Mouse (Mus musculus) neural tube, embryonic 15.5 days (tissue): ENCODE measurements around the gene Plxnd1. TPM values are rescaled to one million over a fixed set of nuclear protein-coding genes. Genes with fewer than 3 reads are reported as not detected.

Source experiments
- ATAC-seq: fragments of 200-750 bp; cut with Nextera tagmentation; 2 replicates; pipeline ENCODE4 v1.8.0; 2017; ENCODE audit warnings: mild to moderate bottlenecking, moderate TSS enrichment, moderate library complexity; ENCODE audit not compliant: low FRiP score
- H3K27ac ChIP-seq: fragments of 300-500 bp; sonication (generic); replicated peaks from 2 replicates; pipeline ENCODE4 v1.5.1; 2015; ENCODE audit warnings: mild to moderate bottlenecking, inconsistent platforms
- H3K27me3 ChIP-seq: fragments of 300-500 bp; sonication (generic); replicated peaks from 2 replicates; pipeline ENCODE4 v1.6.1; 2015; ENCODE audit warnings: inconsistent platforms
- H3K36me3 ChIP-seq: fragments of 300-500 bp; sonication (generic); 2 replicates; pipeline ENCODE4 v1.6.1; 2015; ENCODE audit warnings: inconsistent platforms
- H3K4me1 ChIP-seq: fragments of 300-500 bp; sonication (generic); 2 replicates; pipeline ENCODE4 v1.6.1; 2015; ENCODE audit warnings: inconsistent platforms
- H3K4me2 ChIP-seq: fragments of 300-500 bp; sonication (generic); 2 replicates; pipeline ENCODE4 v1.6.1; 2015; ENCODE audit warnings: inconsistent platforms, mild to moderate bottlenecking, moderate library complexity
- H3K4me3 ChIP-seq: fragments of 300-500 bp; sonication (generic); replicated peaks from 2 replicates; pipeline ENCODE4 v1.5.1; 2015; ENCODE audit warnings: mild to moderate bottlenecking, inconsistent platforms
- H3K9ac ChIP-seq: fragments of 300-500 bp; sonication (generic); replicated peaks from 2 replicates; pipeline ENCODE4 v1.6.1; 2015; ENCODE audit warnings: mild to moderate bottlenecking, inconsistent platforms
- H3K9me3 ChIP-seq: fragments of 300-500 bp; sonication (generic); replicated peaks from 2 replicates; pipeline ENCODE4 v1.6.1; 2016; ENCODE audit warnings: inconsistent platforms
- WGBS: fragments of 180-500 bp; shearing (Covaris S2); methylation state at CpG from one replicate; pipeline ENCODE4 v1.1.7; 2015; ENCODE audit warnings: mixed read lengths; 5-methylcytosine and 5-hydroxymethylcytosine counted together
- polyA plus RNA-seq: library from polyadenylated mRNA; unstranded; fragments of >200 nt; fragmentation: Nextera tagmentation; extraction: Ambion mirVana; gene quantifications from 2 replicates; pipeline ENCODE4 v1.2.1, GENCODE M21; 2015

Gene Plxnd1
- polyA plus RNA-seq, 1 experiment from 2014 or later = 8.8 TPM

- Histone ChIP-seq H3K27me3 (no peaks in the 10 kb centered on the region; the same call in 1 of the 2 replicates), H3K4me1 (peaks cover 26% of the 10 kb centered on the region), H3K36me3 (no peaks in the 10 kb centered on the region), H3K27ac (no peak overlapping the region), H3K9ac (no peak overlapping the region), H3K9me3 (no peaks in the 10 kb centered on the region), H3K4me3 (no peak overlapping the region), H3K4me2 (no peak overlapping the region)
- no peak for ATAC-seq
- 86% methylated on average over 8 of the region's 8 CpGs for WGBS
These were observed 19.2 kb downstream of the Plxnd1 start for GRCm38 (mm10) chr6:115975606-115976005.

- WGBS = 58% methylated on average over 16 of the region's 16 CpGs
- Histone ChIP-seq H3K27ac (no peak overlapping the region), H3K36me3 (no peaks in the 10 kb centered on the region), H3K4me2 (no peak overlapping the region), H3K4me1 (peaks cover 26% of the 10 kb centered on the region), H3K4me3 (no peak overlapping the region), H3K9ac (no peak overlapping the region), H3K9me3 (no peaks in the 10 kb centered on the region), H3K27me3 (no peaks in the 10 kb centered on the region)
- ATAC-seq = no peak
These were observed 20.7 kb downstream of the Plxnd1 start for GRCm38 (mm10) chr6:115973881-115974662.

GRCm38 (mm10) chr6:115973139-115973875 lies 21.5 kb downstream of the Plxnd1 start:
- H3K27ac ChIP-seq = no peak overlapping the region
- ATAC-seq = no peak
- no peak overlapping the region for H3K9ac ChIP-seq
- 90% methylated on average over 15 of the region's 15 CpGs for WGBS
- no peak overlapping the region for H3K4me3 ChIP-seq
- H3K27me3 ChIP-seq = no peaks in the 10 kb centered on the region
- no peak overlapping the region for H3K4me2 ChIP-seq
- H3K9me3 ChIP-seq = no peaks in the 10 kb centered on the region
- no peaks in the 10 kb centered on the region for H3K36me3 ChIP-seq
- H3K4me1 ChIP-seq = peaks cover 26% of the 10 kb centered on the region

GRCm38 (mm10) chr6:115972083-115972764 lies 22.6 kb downstream of the Plxnd1 start:
- H3K9me3 ChIP-seq = no peaks in the 10 kb centered on the region
- no peak for ATAC-seq
- no peak overlapping the region for H3K4me3 ChIP-seq
- 74% methylated on average over 7 of the region's 7 CpGs for WGBS
- H3K36me3 ChIP-seq = no peaks in the 10 kb centered on the region
- no peak overlapping the region for H3K27ac ChIP-seq
- no peaks in the 10 kb centered on the region for H3K27me3 ChIP-seq
- H3K9ac ChIP-seq = no peak overlapping the region
- no peak overlapping the region for H3K4me2 ChIP-seq
- peaks cover 28% of the 10 kb centered on the region for H3K4me1 ChIP-seq

DNA sequence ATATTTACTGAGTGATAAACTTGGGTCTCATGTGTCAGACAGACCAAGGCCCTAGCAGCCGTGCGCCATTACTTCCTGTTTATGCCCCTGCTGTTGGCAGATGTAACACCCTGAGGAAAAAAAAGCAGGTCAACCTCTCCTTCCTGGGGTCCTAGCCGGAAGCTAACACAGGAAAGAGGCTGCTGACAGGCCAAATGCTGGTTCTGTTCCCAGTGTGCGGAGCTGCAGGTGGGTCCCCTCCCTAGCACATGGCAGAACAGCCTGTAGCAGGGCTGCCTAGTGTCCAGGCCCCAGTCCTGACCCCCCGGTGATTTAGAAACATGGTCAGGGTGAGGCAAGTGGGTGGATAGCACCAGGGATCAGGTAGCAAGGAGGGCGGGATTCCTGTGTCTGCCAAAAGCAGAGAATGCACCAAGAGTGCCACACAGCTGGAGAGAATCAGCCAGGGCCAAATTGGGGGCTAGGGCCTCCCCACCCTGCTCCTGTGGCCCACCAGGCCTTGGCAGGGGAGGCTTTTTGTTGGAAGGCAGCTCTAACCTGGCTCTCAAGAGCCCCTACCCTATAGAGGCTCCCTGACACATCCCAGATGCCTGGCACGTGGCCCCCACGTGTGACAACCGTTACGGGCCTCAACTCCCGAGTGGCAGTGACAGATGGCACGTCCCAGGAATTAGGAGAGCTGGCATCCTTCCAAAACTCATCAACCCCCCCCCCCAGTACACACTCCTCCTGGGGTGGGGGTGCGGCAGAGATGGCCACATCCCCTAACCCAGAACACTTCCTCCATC lies 23.3 kb downstream of the Plxnd1 start:
- no peaks in the 10 kb centered on the region for H3K27me3 ChIP-seq
- H3K4me2 ChIP-seq = no peak overlapping the region
- peaks cover 28% of the 10 kb centered on the region for H3K4me1 ChIP-seq
- H3K9me3 ChIP-seq = no peaks in the 10 kb centered on the region
- H3K36me3 ChIP-seq = no peaks in the 10 kb centered on the region
- ATAC-seq = no peak
- H3K9ac ChIP-seq = no peak overlapping the region
- H3K27ac ChIP-seq = peak overlapping the region; percentile 19; the same call in 1 of the 2 replicates
- no peak overlapping the region for H3K4me3 ChIP-seq
- 42% methylated on average over 13 of the region's 13 CpGs for WGBS

DNA sequence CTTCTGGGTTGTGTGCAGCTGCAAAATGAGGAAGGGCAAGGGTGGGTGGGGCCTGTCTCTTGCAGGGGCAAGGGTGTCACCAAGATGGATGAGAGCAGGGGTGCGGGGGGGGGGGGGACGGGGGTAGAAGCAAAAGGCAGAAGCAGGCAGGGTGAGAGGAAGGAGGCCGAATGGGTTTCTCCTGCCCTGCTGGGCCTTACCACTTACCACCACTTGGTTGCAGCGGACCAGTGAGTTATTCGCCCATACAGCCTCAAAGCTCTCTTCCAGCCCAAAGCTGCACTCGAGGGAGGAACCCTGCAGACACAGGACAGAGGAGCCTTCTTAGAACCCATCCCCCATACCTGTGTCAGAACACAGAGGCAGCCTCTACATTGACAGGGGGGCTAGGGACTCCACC lies 24.9 kb downstream of the Plxnd1 start:
- ATAC-seq = no peak
- peaks cover 28% of the 10 kb centered on the region for H3K4me1 ChIP-seq
- no peak overlapping the region for H3K4me2 ChIP-seq
- no peak overlapping the region for H3K27ac ChIP-seq
- no peaks in the 10 kb centered on the region for H3K27me3 ChIP-seq
- no peaks in the 10 kb centered on the region for H3K9me3 ChIP-seq
- no peaks in the 10 kb centered on the region for H3K36me3 ChIP-seq
- no peak overlapping the region for H3K4me3 ChIP-seq
- WGBS = 64% methylated on average over 6 of the region's 6 CpGs
- H3K9ac ChIP-seq = no peak overlapping the region

DNA sequence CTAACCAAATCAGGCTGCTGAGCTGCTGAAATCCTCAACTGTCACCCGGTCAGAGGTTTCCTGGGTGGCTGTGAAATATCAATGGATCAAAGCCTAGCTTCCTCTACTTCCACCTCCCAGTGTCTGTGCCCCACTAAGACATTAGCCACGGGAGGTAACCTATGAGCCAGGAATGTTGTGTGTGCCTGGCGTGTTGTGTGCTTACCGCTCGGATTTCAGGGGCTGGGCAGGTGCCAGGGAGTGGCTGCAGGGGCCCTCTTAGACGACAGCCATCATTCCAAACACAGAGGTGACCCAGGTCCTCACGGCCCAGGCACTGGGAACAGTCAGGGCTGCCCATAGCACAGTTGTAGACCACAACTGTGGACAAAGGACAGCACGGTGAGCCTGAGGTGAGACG lies 25.7 kb downstream of the Plxnd1 start:
- H3K4me2 ChIP-seq = no peak overlapping the region
- H3K27ac ChIP-seq = no peak overlapping the region
- no peaks in the 10 kb centered on the region for H3K27me3 ChIP-seq
- no peaks in the 10 kb centered on the region for H3K36me3 ChIP-seq
- H3K9me3 ChIP-seq = no peaks in the 10 kb centered on the region
- peaks cover 25% of the 10 kb centered on the region for H3K4me1 ChIP-seq
- H3K4me3 ChIP-seq = no peak overlapping the region
- H3K9ac ChIP-seq = no peak overlapping the region
- 75% methylated on average over 9 of the region's 9 CpGs for WGBS
- ATAC-seq = no peak

GRCm38 (mm10) chr6:115968700-115969099 lies 26.1 kb downstream of the Plxnd1 start:
- ATAC-seq = no peak
- no peak overlapping the region for H3K27ac ChIP-seq
- H3K9me3 ChIP-seq = no peaks in the 10 kb centered on the region
- peaks cover 21% of the 10 kb centered on the region for H3K4me1 ChIP-seq
- no peak overlapping the region for H3K9ac ChIP-seq
- H3K4me2 ChIP-seq = no peak overlapping the region
- 81% methylated on average over 6 of the region's 6 CpGs for WGBS
- H3K36me3 ChIP-seq = no peaks in the 10 kb centered on the region
- H3K27me3 ChIP-seq = no peaks in the 10 kb centered on the region
- no peak overlapping the region for H3K4me3 ChIP-seq

- no peaks in the 10 kb centered on the region for H3K27me3 ChIP-seq
- H3K36me3 ChIP-seq = no peaks in the 10 kb centered on the region
- 83% methylated on average over 5 of the region's 5 CpGs for WGBS
- ATAC-seq = no peak
- peaks cover 21% of the 10 kb centered on the region for H3K4me1 ChIP-seq
- H3K4me2 ChIP-seq = no peak overlapping the region
- no peak overlapping the region for H3K4me3 ChIP-seq
- no peak overlapping the region for H3K27ac ChIP-seq
- no peak overlapping the region for H3K9ac ChIP-seq
- H3K9me3 ChIP-seq = no peaks in the 10 kb centered on the region
These were observed 26.7 kb downstream of the Plxnd1 start for GRCm38 (mm10) chr6:115968086-115968485.

DNA sequence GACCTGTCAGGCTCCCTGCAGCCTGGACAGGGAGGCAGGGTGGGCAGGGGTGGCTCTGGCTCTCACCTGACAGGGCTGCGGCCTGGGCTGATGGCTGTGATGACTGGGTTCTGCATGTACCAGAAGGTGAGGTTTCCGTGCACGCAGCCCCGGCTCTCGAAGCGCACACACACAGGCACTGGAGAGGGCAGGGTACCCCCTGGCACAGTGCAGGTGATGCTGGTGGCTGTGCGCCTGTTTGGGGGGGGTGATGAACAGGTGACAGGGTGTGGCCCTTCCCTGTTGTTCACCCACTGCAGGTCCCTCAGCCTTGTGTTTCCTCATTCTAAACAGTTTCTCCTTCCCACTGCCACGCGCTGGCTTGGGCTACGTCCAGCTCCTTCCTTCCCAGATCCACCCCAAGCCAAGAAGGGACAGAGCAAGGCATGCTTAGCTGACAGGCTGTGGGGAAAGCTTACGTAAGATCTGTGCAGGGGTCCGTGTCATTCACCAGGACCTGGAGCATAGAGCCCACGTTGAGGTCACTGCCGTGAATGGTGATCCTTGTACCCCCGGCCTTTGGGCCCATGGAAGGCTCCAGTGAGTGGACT lies 27.4 kb downstream of the Plxnd1 start:
- Histone ChIP-seq H3K27ac (no peak overlapping the region), H3K4me3 (no peak overlapping the region), H3K36me3 (no peaks in the 10 kb centered on the region), H3K4me2 (no peak overlapping the region), H3K4me1 (peaks cover 17% of the 10 kb centered on the region), H3K9ac (no peak overlapping the region), H3K27me3 (no peaks in the 10 kb centered on the region), H3K9me3 (no peaks in the 10 kb centered on the region)
- no peak for ATAC-seq
- WGBS = 95% methylated on average over 15 of the region's 15 CpGs
